2 mouse cellular contexts compared by ENCODE assay signal in the genomic region with DNA sequence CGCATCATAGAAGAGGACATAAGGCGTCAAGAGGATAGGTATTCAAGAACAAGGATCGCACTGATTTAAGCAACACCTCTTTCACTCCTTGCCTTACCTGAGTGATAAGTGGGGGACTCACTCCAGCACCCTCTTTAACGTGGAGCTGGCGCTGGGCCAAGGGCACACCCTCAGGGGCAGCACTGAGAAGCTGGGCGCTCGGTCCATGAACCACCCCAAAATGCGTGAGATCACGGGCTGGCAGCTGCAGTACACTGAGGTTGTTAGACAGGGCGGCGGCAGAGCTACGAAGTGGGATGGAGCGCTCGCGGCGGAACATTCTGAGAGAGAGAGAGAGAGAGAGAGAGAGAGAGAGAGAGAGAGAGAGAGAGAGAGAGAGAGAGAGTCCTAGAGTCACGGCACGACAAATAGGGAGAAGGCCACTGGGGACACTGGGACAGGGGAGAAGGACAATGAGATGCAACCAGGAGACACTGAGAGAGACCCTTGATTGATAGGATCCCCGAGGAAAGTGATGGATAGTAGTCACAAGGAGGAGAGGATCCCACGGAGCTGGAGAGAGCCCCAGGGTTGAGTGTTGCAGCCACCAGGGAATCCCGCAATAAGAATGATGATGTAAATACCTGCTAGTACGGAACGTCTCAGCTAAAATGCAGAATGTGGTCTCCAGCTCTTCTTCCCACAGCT.
TF ChIP-seq lines count a peak whose summit lies in the region.

No protein-coding gene starts in this region.

TF ChIP-seq in CH12.LX, 34 proteins besides CTCF, POLR2A, EP300 and RAD21:
- no peak for TF ChIP-seq CHD2 (IDR thresholded peaks at IDR 0.05; ENCODE audit: low read length)
- TF ChIP-seq USF2 (conservative IDR thresholded peaks at IDR 0.05; ENCODE audit: low read depth, low read length) = no peak
- no peak for TF ChIP-seq TCF12 (IDR thresholded peaks at IDR 0.05; ENCODE audit: low read depth, low read length)
- TF ChIP-seq MAZ (IDR thresholded peaks at IDR 0.05; ENCODE audit: low read depth, low read length) = no peak
- no peak for TF ChIP-seq MAFK (IDR thresholded peaks at IDR 0.05; ENCODE audit: insufficient replicate concordance, low read length)
- no peak for TF ChIP-seq JUN (IDR thresholded peaks at IDR 0.05; ENCODE audit: insufficient read depth, low read depth, low read length)
- TF ChIP-seq IRF4 (IDR thresholded peaks at IDR 0.05; ENCODE audit: low read depth, low read length) = no peak
- TF ChIP-seq GABPA (IDR thresholded peaks at IDR 0.05; ENCODE audit: insufficient replicate concordance, low read depth, low read length) = no peak

TF ChIP-seq in myocyte, 11 proteins besides CTCF, POLR2A, EP300 and RAD21:
- TF ChIP-seq POLR2AphosphoS2 (IDR thresholded peaks at IDR 0.05; ENCODE audit: insufficient read length, low read depth) = no peak
- TF ChIP-seq MAX (IDR thresholded peaks at IDR 0.05; ENCODE audit: low read depth) = no peak
- no peak for TF ChIP-seq E2F4 (IDR thresholded peaks at IDR 0.05; ENCODE audit: insufficient read depth)
- no peak for TF ChIP-seq USF1 (IDR thresholded peaks at IDR 0.05; ENCODE audit: low read depth)
- TF ChIP-seq MYOG (IDR thresholded peaks at IDR 0.05; ENCODE audit: control insufficient read depth in 1 of 3, insufficient read depth in 1 of 3, insufficient read length in 2 of 3, low read depth in 2 of 3) = no peak
- TF ChIP-seq SRF (IDR thresholded peaks at IDR 0.05; ENCODE audit: control insufficient read depth, insufficient read length, low read depth) = no peak
- no peak for TF ChIP-seq CEBPB (IDR thresholded peaks at IDR 0.05; ENCODE audit: insufficient read depth, poor library complexity, severe bottlenecking)
- no peak for TF ChIP-seq TCF3 (IDR thresholded peaks at IDR 0.05; ENCODE audit: insufficient read length, low read depth)
- no peak for TF ChIP-seq TCF12 (IDR thresholded peaks at IDR 0.05; ENCODE audit: insufficient read depth, poor library complexity, severe bottlenecking)
- TF ChIP-seq REST (IDR thresholded peaks at IDR 0.05; ENCODE audit: insufficient read depth, insufficient read length) = no peak
- no peak for TF ChIP-seq MYOD1 (IDR thresholded peaks at IDR 0.05; ENCODE audit: control insufficient read depth in 1 of 3, insufficient read length in 2 of 3, low read depth in 2 of 3)
